Mouse (Mus musculus): ENCODE measurements around the gene Ampd2.

DNA sequence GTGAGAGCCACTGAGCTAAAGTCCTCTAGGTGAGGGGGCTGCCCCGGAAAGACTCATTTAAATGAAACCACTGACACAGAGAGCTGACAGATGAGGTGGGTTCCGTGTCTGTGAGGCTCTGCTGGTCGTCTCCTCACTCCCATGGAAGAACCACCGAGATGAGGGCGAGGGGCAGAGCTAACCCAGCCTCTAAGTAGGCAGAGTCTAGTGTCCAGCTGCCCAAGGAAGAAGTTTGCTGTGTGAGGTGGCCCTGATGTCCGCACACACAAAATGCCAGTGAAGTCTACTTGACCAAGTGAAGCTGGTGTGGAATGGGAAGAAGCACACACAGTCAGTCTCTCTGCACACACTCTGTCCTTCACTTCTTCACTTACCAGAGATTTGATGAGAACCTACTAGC is 5.6 kb upstream of the Ampd2 start:
- TF ChIP-seq CTCF (IDR thresholded peaks at IDR 0.05; ENCODE audit: low read depth) (no peak), EP300 (IDR thresholded peaks at IDR 0.05; ENCODE audit: low read depth) (no peak)

All from liver, embryonic 14.5 days (tissue).